Mouse (Mus musculus): Measurements from ENCODE around the gene Tbc1d5. TPM values are rescaled to one million over a fixed set of nuclear protein-coding genes. Genes with fewer than 3 reads are reported as not detected.

Tbc1d5 gene
- polyA plus RNA-seq, 1 experiment from 2014 or later: 8.8 TPM

- DNase-seq (ENCODE audit: low spot score): no peak
- Histone ChIP-seq H3K4me1 (ENCODE audit: control insufficient read depth, insufficient read depth, low read length) (no peaks in the 10 kb centered on the region), H3K36me3 (replicated peaks; ENCODE audit: control insufficient read depth, insufficient read depth, low read depth, low read length) (no peaks in the 10 kb centered on the region), H3K4me2 (ENCODE audit: low read depth, low read length) (no peak overlapping the region), H3K9me3 (replicated peaks; ENCODE audit: control insufficient read depth, low read length) (no peaks in the 10 kb centered on the region), H3K27ac (replicated peaks; ENCODE audit: low read depth, low read length) (no peak overlapping the region), H3K9ac (replicated peaks; ENCODE audit: low read length) (no peak overlapping the region), H3K27me3 (ENCODE audit: control insufficient read depth, insufficient read depth, low read length) (no peaks in the 10 kb centered on the region), H3K4me3 (ENCODE audit: low read depth, low read length) (no peak overlapping the region)
- WGBS: 84% methylated on average over 6 of the region's 6 CpGs
- no peak for ATAC-seq (replicated peaks; ENCODE audit: insufficient number of reproducible peaks, low FRiP score, low TSS enrichment, low read depth)
Observed at GRCm38 (mm10) chr17:50688135-50688534, 491.0 kb downstream of the Tbc1d5 start.

- H3K27me3 ChIP-seq (ENCODE audit: control insufficient read depth, insufficient read depth, low read length): no peaks in the 10 kb centered on the region
- WGBS: 75% methylated on average over 10 of the region's 10 CpGs
- DNase-seq (ENCODE audit: low spot score): no peak
Observed at GRCm38 (mm10) chr17:50687670-50688069, 491.5 kb downstream of the Tbc1d5 start.

GRCm38 (mm10) chr17:50684960-50685645 lies 494.0 kb downstream of the Tbc1d5 start:
- Histone ChIP-seq H3K27me3 (ENCODE audit: control insufficient read depth, insufficient read depth, low read length) (no peaks in the 10 kb centered on the region), H3K36me3 (replicated peaks; ENCODE audit: control insufficient read depth, insufficient read depth, low read depth, low read length) (no peaks in the 10 kb centered on the region), H3K27ac (replicated peaks; ENCODE audit: low read depth, low read length) (no peak overlapping the region), H3K9me3 (replicated peaks; ENCODE audit: control insufficient read depth, low read length) (no peaks in the 10 kb centered on the region), H3K4me3 (ENCODE audit: low read depth, low read length) (no peak overlapping the region), H3K9ac (replicated peaks; ENCODE audit: low read length) (no peak overlapping the region), H3K4me2 (ENCODE audit: low read depth, low read length) (no peak overlapping the region), H3K4me1 (ENCODE audit: control insufficient read depth, insufficient read depth, low read length) (no peaks in the 10 kb centered on the region)
- WGBS: 65% methylated on average over 7 of the region's 7 CpGs
- DNase-seq (ENCODE audit: low spot score): no peak
- ATAC-seq (replicated peaks; ENCODE audit: insufficient number of reproducible peaks, low FRiP score, low TSS enrichment, low read depth): 0 out of 2 replicates have a peak, but pooled peaks have one; percentile 44

More at GRCm38 (mm10) chr17:50687670-50688069, 491.5 kb downstream of the Tbc1d5 start:
- Histone ChIP-seq H3K4me1 (ENCODE audit: control insufficient read depth, insufficient read depth, low read length) (no peaks in the 10 kb centered on the region), H3K27ac (replicated peaks; ENCODE audit: low read depth, low read length) (no peak overlapping the region), H3K4me3 (ENCODE audit: low read depth, low read length) (no peak overlapping the region), H3K4me2 (ENCODE audit: low read depth, low read length) (no peak overlapping the region), H3K36me3 (replicated peaks; ENCODE audit: control insufficient read depth, insufficient read depth, low read depth, low read length) (no peaks in the 10 kb centered on the region), H3K9me3 (replicated peaks; ENCODE audit: control insufficient read depth, low read length) (no peaks in the 10 kb centered on the region), H3K9ac (replicated peaks; ENCODE audit: low read length) (no peak overlapping the region)
- ATAC-seq (replicated peaks; ENCODE audit: insufficient number of reproducible peaks, low FRiP score, low TSS enrichment, low read depth): no peak

All from embryonic facial prominence, embryonic 11.5 days (tissue).